Mouse (Mus musculus): ENCODE results near the gene Zzz3.

DNA sequence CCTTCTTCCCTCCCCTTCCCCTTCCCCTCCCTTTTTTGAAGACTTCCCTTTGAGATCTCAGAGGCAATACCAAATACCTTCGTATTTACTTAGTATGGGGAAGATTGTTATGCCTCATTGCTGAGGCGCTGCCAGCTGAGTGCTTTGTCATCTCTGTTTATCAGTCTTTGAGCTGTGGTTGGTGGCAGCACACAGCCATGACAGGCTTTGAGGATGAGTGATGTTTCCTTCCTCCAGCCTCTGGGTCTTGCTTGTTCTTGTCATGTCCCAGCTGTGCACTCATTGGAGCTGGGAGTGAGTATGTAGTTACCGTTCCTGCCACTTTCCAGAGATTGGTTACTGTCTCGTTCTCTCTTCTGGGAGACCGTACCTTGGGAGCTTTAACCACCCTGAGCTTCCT lies 39.9 kb upstream of the Zzz3 start:
- TF ChIP-seq CTCF (IDR thresholded peaks at IDR 0.05; ENCODE audit: low read depth) (no peak), EP300 (IDR thresholded peaks at IDR 0.05; ENCODE audit: low read depth) (no peak)
